Mouse (Mus musculus) MEL (cell line): ENCODE measurements around the gene Oas3. TPM values are rescaled to one million over a fixed set of nuclear protein-coding genes. Genes with fewer than 3 reads are reported as not detected.

Experiments used
- DNase-seq: peaks from one replicate; pipeline ENCODE4 v3.0.0; 2011; ENCODE audit warnings: low read depth, low spot score
- H3K27ac ChIP-seq: 2 replicates; pipeline ENCODE4 v1.5.1; 2012; ENCODE audit warnings: low read depth, mild to moderate bottlenecking, control low read depth, low read length, moderate library complexity; ENCODE audit not compliant: control insufficient read depth
- H3K27me3 ChIP-seq, 2 experiments: fragments of 150-350 bp in 1 of 2; sonication (generic) in 1 of 2; 2 replicates each; pipeline ENCODE4 v1.6.1; 2012; ENCODE audit warnings: low read length in 2 of 2, mild to moderate bottlenecking in 2 of 2, improper control_type of control experiment in 1 of 2, moderate library complexity in 1 of 2; ENCODE audit not compliant: insufficient read depth in 2 of 2, control insufficient read depth in 1 of 2
- H3K36me3 ChIP-seq, 2 experiments: 2 replicates each; pipeline ENCODE4 v1.6.1; 2012 to 2014; ENCODE audit warnings: low read length in 2 of 2, improper control_type of control experiment in 1 of 2, inconsistent platforms in 1 of 2, mild to moderate bottlenecking in 1 of 2; ENCODE audit not compliant: insufficient read depth in 2 of 2, control insufficient read depth in 1 of 2
- H3K4me1 ChIP-seq, 2 experiments: fragments of 150-350 bp in 1 of 2; sonication (generic) in 1 of 2; 2 replicates each; pipeline ENCODE4 v1.6.1; 2012; ENCODE audit warnings: low read length in 2 of 2, improper control_type of control experiment in 1 of 2, mild to moderate bottlenecking in 1 of 2; ENCODE audit not compliant: insufficient read depth in 2 of 2, control insufficient read depth in 1 of 2
- H3K4me3 ChIP-seq, 2 experiments: fragments of 150-350 bp in 1 of 2; sonication (generic) in 1 of 2; 2 replicates each; pipeline ENCODE4 v1.5.1; 2012; ENCODE audit warnings: low read depth in 2 of 2, low read length in 2 of 2, mild to moderate bottlenecking in 2 of 2, moderate library complexity in 2 of 2, control low read depth in 1 of 2, improper control_type of control experiment in 1 of 2; ENCODE audit not compliant: control insufficient read depth in 1 of 2, insufficient read depth in 1 of 2
- H3K79me2 ChIP-seq: 2 replicates; pipeline ENCODE4 v1.6.1; 2012; ENCODE audit warnings: mild to moderate bottlenecking, low read length, moderate library complexity; ENCODE audit not compliant: control insufficient read depth, poor library complexity, insufficient read depth
- H3K9ac ChIP-seq: 2 replicates; pipeline ENCODE4 v1.6.1; 2012; ENCODE audit warnings: low read depth, mild to moderate bottlenecking, control low read depth, low read length, moderate library complexity; ENCODE audit not compliant: control insufficient read depth, poor library complexity, severe bottlenecking
- H3K9me3 ChIP-seq: fragments of 150-350 bp; sonication (generic); replicated peaks from 2 replicates; pipeline ENCODE4 v1.6.1; 2012; ENCODE audit warnings: mild to moderate bottlenecking, low read length, improper control_type of control experiment, moderate library complexity; ENCODE audit not compliant: insufficient read depth
- CHD1 ChIP-seq: IDR thresholded peaks from 2 replicates; pipeline ENCODE4 v1.6.1; 2012; ENCODE audit warnings: low read depth, mild to moderate bottlenecking, inconsistent platforms, low read length, improper control_type of control experiment
- CHD2 ChIP-seq: IDR thresholded peaks from 2 replicates; pipeline ENCODE4 v1.6.1; 2011; ENCODE audit warnings: low read length, improper control_type of control experiment
- CTCF ChIP-seq, 3 experiments: IDR thresholded peaks in 2 of 3; conservative IDR thresholded peaks in 1 of 3; 2 replicates each; pipeline ENCODE4 v1.5.1; 2011 to 2012; ENCODE audit warnings: low read length in 3 of 3, low read depth in 2 of 3, mild to moderate bottlenecking in 2 of 3, improper control_type of control experiment in 1 of 3, inconsistent platforms in 1 of 3, mixed read lengths in 1 of 3, moderate library complexity in 1 of 3; ENCODE audit not compliant: control insufficient read depth in 1 of 3, insufficient read depth in 1 of 3, poor library complexity in 1 of 3, severe bottlenecking in 1 of 3
- ELF1 ChIP-seq: IDR thresholded peaks from 2 replicates; pipeline ENCODE4 v1.6.1; 2014; ENCODE audit warnings: low read depth, mild to moderate bottlenecking, inconsistent platforms, low read length, improper control_type of control experiment, moderate library complexity
- EP300 ChIP-seq, 2 experiments: IDR thresholded peaks; 2 replicates each; pipeline ENCODE4 v1.6.1; 2011; ENCODE audit warnings: improper control_type of control experiment in 2 of 2, low read length in 2 of 2, low read depth in 1 of 2, mild to moderate bottlenecking in 1 of 2
- GATA1 ChIP-seq: IDR thresholded peaks from 2 replicates; pipeline ENCODE4 v1.6.1; 2011; ENCODE audit warnings: low read depth, low read length, improper control_type of control experiment
- JUND ChIP-seq: IDR thresholded peaks from 2 replicates; pipeline ENCODE4 v1.6.1; 2011; ENCODE audit warnings: low read depth, mild to moderate bottlenecking, improper control_type of control experiment, low read length
- MAX ChIP-seq: IDR thresholded peaks from 2 replicates; pipeline ENCODE4 v1.6.1; 2011; ENCODE audit warnings: low read length, improper control_type of control experiment
- MXI1 ChIP-seq: IDR thresholded peaks from 2 replicates; pipeline ENCODE4 v1.6.1; 2011; ENCODE audit warnings: mild to moderate bottlenecking, low read depth, low read length, improper control_type of control experiment
- MYB ChIP-seq: IDR thresholded peaks from 2 replicates; pipeline ENCODE4 v1.6.1; 2011; ENCODE audit warnings: mild to moderate bottlenecking, low read depth, low read length, improper control_type of control experiment
- NRF1 ChIP-seq: IDR thresholded peaks from 2 replicates; pipeline ENCODE4 v1.6.1; 2014; ENCODE audit warnings: low read depth, mild to moderate bottlenecking, inconsistent platforms, low read length, improper control_type of control experiment, moderate library complexity; ENCODE audit not compliant: poor library complexity, insufficient read depth, severe bottlenecking
- SMC3 ChIP-seq: IDR thresholded peaks from 2 replicates; pipeline ENCODE4 v1.6.1; 2011; ENCODE audit warnings: low read depth, low read length, improper control_type of control experiment
- TCF12 ChIP-seq: IDR thresholded peaks from 2 replicates; pipeline ENCODE4 v1.6.1; 2014; ENCODE audit warnings: low read depth, mild to moderate bottlenecking, inconsistent platforms, low read length, improper control_type of control experiment, moderate library complexity
- UBTF ChIP-seq: IDR thresholded peaks from 2 replicates; pipeline ENCODE4 v1.6.1; 2012; ENCODE audit warnings: low read depth, mild to moderate bottlenecking, inconsistent platforms, low read length, improper control_type of control experiment, moderate library complexity, borderline replicate concordance; ENCODE audit not compliant: insufficient read depth
- USF1 ChIP-seq: IDR thresholded peaks from 2 replicates; pipeline ENCODE4 v1.6.1; 2014; ENCODE audit warnings: low read depth, mild to moderate bottlenecking, inconsistent platforms, low read length, improper control_type of control experiment, moderate library complexity
- polyA plus RNA-seq, 2 experiments: library from polyadenylated mRNA; stranded (reverse) in 1 of 2; unstranded in 1 of 2; fragments of >175 nt in 1 of 2; fragments of >200 nt in 1 of 2; gene quantifications; 2 replicates each; pipeline versions ENCODE4 v1.2.1 to v1.2.4; 2012; ENCODE audit warnings: low replicate concordance in 2 of 2, low read depth in 1 of 2; ENCODE audit not compliant: insufficient read length in 2 of 2, insufficient read depth in 1 of 2, missing spikeins in 1 of 2
- total RNA-seq: library from RNA; depleted of rRNA; stranded (reverse); fragments of 300-350 nt; gene quantifications from 2 replicates; pipeline ENCODE4 v1.2.3, GENCODE M21; 2012

The Oas3 gene
- total and polyA plus RNA-seq, 3 experiments, result 1.9 to 4.0 TPM; not detected in 1

DNA sequence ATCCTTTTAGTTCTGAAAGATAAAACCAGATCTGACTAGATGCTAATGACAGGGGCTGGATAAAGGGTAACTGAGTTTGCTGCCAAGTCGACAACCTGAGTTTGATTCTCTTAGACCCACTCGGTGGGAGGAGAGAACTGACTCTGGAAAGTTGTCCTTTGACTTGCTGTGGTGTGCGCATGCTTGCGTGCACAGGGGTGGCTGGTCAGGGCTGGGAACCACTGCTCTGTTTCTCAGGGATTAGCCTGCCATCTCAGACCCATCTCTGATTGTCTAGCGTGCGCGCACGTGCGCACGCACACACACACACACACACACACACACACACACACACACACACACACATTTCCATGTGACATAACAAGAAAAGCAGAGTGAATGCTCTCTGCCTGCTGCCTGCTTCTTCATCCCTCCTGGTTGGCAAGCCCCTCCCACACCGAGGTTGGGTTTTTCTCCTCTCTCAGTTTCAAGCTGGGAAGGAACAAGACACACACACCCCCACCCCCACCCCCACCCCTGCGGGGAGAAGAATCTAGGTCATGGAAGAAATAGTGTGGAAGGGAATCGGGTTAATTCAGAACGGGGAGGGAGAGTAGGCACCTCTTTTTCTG lies 43.0 kb downstream of the Oas3 start:
- Histone ChIP-seq H3K9me3 (no peaks in the 10 kb centered on the region), H3K4me3 (no peak overlapping the region), H3K79me2 (no peaks in the 10 kb centered on the region), H3K9ac (no peak overlapping the region), H3K4me1 (no peaks in the 10 kb centered on the region), H3K27me3 (no peaks in the 10 kb centered on the region), H3K27ac (no peak overlapping the region), H3K36me3 (no peaks in the 10 kb centered on the region)
- TF ChIP-seq TCF12, result no peak
- TF ChIP-seq MYB, result no peak
- TF ChIP-seq CTCF (IDR thresholded peaks at IDR 0.05 in 2 of 3, conservative IDR thresholded peaks at IDR 0.05 in 1 of 3; ENCODE audit: control insufficient read depth in 1 of 3, insufficient read depth in 1 of 3, low read depth in 2 of 3, low read length in 3 of 3, poor library complexity in 1 of 3, severe bottlenecking in 1 of 3), result no peak
- no peak for TF ChIP-seq UBTF
- TF ChIP-seq NRF1, result no peak
- TF ChIP-seq CHD1, result no peak
- TF ChIP-seq JUND, result no peak
- no peak for TF ChIP-seq SMC3
- no peak for DNase-seq

GRCm38 (mm10) chr5:120733696-120734095 lies 43.8 kb downstream of the Oas3 start:
- no peaks in the 10 kb centered on the region for H3K4me1 ChIP-seq
- H3K9me3 ChIP-seq, result no peaks in the 10 kb centered on the region
- no peak overlapping the region for H3K9ac ChIP-seq
- no peak for DNase-seq
- H3K79me2 ChIP-seq, result no peaks in the 10 kb centered on the region
- no peaks in the 10 kb centered on the region for H3K36me3 ChIP-seq
- H3K27me3 ChIP-seq, result no peaks in the 10 kb centered on the region
- no peak overlapping the region for H3K4me3 ChIP-seq
- no peak overlapping the region for H3K27ac ChIP-seq
- TF ChIP-seq EP300 (IDR thresholded peaks at IDR 0.05; ENCODE audit: low read depth in 1 of 2, low read length in 2 of 2) (no peak), GATA1 (no peak), CHD2 (no peak), MXI1 (no peak), NRF1 (no peak), MAX (no peak), ELF1 (no peak)
- TF ChIP-seq, all 39 proteins: peak for 0

GRCm38 (mm10) chr5:120732740-120733139 lies 44.7 kb downstream of the Oas3 start:
- no peaks in the 10 kb centered on the region for H3K27me3 ChIP-seq
- H3K36me3 ChIP-seq, result no peaks in the 10 kb centered on the region
- no peak overlapping the region for H3K9ac ChIP-seq
- no peak overlapping the region for H3K4me3 ChIP-seq
- no peak overlapping the region for H3K27ac ChIP-seq
- TF ChIP-seq USF1, result no peak
- H3K4me1 ChIP-seq, result no peaks in the 10 kb centered on the region
- DNase-seq, result no peak
- no peaks in the 10 kb centered on the region for H3K79me2 ChIP-seq
- no peaks in the 10 kb centered on the region for H3K9me3 ChIP-seq
